Mouse (Mus musculus) heart, embryonic 16.5 days (tissue): ENCODE results near the gene Idh3g. TPM values are rescaled to one million over a fixed set of nuclear protein-coding genes. Genes with fewer than 3 reads are reported as not detected.
"Not testable (repeated sequence)": the region's sequence is repeated elsewhere in the genome, so short reads cannot be mapped to it uniquely, and the experiment has no call there.

Experiments used
- ATAC-seq: fragments of 200-750 bp; cut with Nextera tagmentation; replicated peaks from 2 replicates; pipeline ENCODE4 v1.8.0; 2017; ENCODE audit warnings: moderate number of reproducible peaks; ENCODE audit not compliant: insufficient read depth, low FRiP score; ENCODE audit errors: extremely low read depth
- H3K27ac ChIP-seq: fragments of 300-500 bp; sonication (generic); 2 replicates; pipeline ENCODE4 v1.5.1; 2014; ENCODE audit warnings: mild to moderate bottlenecking, low read length, control low read depth, moderate library complexity
- H3K27me3 ChIP-seq: fragments of 300-500 bp; sonication (generic); 2 replicates; pipeline ENCODE4 v1.6.1; 2014; ENCODE audit warnings: low read length, mixed read lengths; ENCODE audit not compliant: control insufficient read depth, insufficient read depth
- H3K36me3 ChIP-seq: fragments of 300-500 bp; sonication (generic); 2 replicates; pipeline ENCODE4 v1.6.1; 2014; ENCODE audit not compliant: control insufficient read depth, insufficient read depth
- H3K4me1 ChIP-seq: fragments of 300-500 bp; sonication (generic); 2 replicates; pipeline ENCODE4 v1.6.1; 2014; ENCODE audit warnings: low read length, mixed read lengths; ENCODE audit not compliant: control insufficient read depth, insufficient read depth
- H3K4me2 ChIP-seq: fragments of 300-500 bp; sonication (generic); 2 replicates; pipeline ENCODE4 v1.6.1; 2014; ENCODE audit warnings: low read depth, mild to moderate bottlenecking, control low read depth, low read length
- H3K4me3 ChIP-seq: fragments of 300-500 bp; sonication (generic); 2 replicates; pipeline ENCODE4 v1.5.1; 2014; ENCODE audit warnings: mild to moderate bottlenecking, control low read depth, low read length
- H3K9ac ChIP-seq: fragments of 300-500 bp; sonication (generic); 2 replicates; pipeline ENCODE4 v1.6.1; 2014; ENCODE audit warnings: low read length, control low read depth
- H3K9me3 ChIP-seq: fragments of 300-500 bp; sonication (generic); replicated peaks from 2 replicates; pipeline ENCODE4 v1.6.1; 2016; ENCODE audit warnings: low read length; ENCODE audit not compliant: control insufficient read depth
- WGBS: fragments of 180-500 bp; shearing (Covaris S2); extraction: QIAGEN DNeasy Blood & Tissue Kit; methylation state at CpG from one replicate; pipeline ENCODE4 v1.1.7; 2014; 5-methylcytosine and 5-hydroxymethylcytosine counted together
- polyA plus RNA-seq: library from polyadenylated mRNA; unstranded; fragments of >200 nt; fragmentation: Nextera tagmentation; extraction: Ambion mirVana; gene quantifications from 2 replicates; pipeline ENCODE4 v1.2.1, GENCODE M21; 2015

Idh3g gene
- polyA plus RNA-seq, 1 experiment from 2014 or later, result 569 TPM

GRCm38 (mm10) chrX:73767267-73767666 lies 19.4 kb downstream of the Idh3g start:
- Histone ChIP-seq H3K9ac (no peak overlapping the region), H3K27ac (no peak overlapping the region), H3K4me2 (no peak overlapping the region), H3K36me3 (no peaks in the 10 kb centered on the region), H3K27me3 (no peaks in the 10 kb centered on the region), H3K4me3 (no peak overlapping the region), H3K9me3 (no peaks in the 10 kb centered on the region), H3K4me1 (peaks cover 3% of the 10 kb centered on the region; the same call in 1 of the 2 replicates)
- WGBS, result 66% methylated on average over 9 of the region's 9 CpGs
- no peak for ATAC-seq

GRCm38 (mm10) chrX:73765311-73765710 lies 21.4 kb downstream of the Idh3g start:
- Histone ChIP-seq H3K4me2 (no peak overlapping the region), H3K4me3 (no peak overlapping the region), H3K4me1 (peaks cover 3% of the 10 kb centered on the region; the same call in 1 of the 2 replicates), H3K27ac (peak overlapping the region; percentile 27; the same call in 1 of the 2 replicates), H3K27me3 (no peaks in the 10 kb centered on the region), H3K9ac (no peak overlapping the region), H3K36me3 (no peaks in the 10 kb centered on the region), H3K9me3 (no peaks in the 10 kb centered on the region)
- WGBS, result 33% methylated on average over 1 of the region's 1 CpGs
- peak; percentile 73 for ATAC-seq

GRCm38 (mm10) chrX:73758611-73759290 lies 27.9 kb downstream of the Idh3g start:
- H3K27ac ChIP-seq, result no peak overlapping the region
- 0 out of 2 replicates have a peak, but pooled peaks cover 4% of the 10 kb centered on the region for H3K4me1 ChIP-seq
- no peak for ATAC-seq
- WGBS, result 78% methylated on average over 13 of the region's 13 CpGs
- no peaks in the 10 kb centered on the region for H3K36me3 ChIP-seq
- H3K4me3 ChIP-seq, result no peak overlapping the region
- no peak overlapping the region for H3K4me2 ChIP-seq
- H3K9ac ChIP-seq, result no peak overlapping the region
- no peaks in the 10 kb centered on the region for H3K9me3 ChIP-seq
- H3K27me3 ChIP-seq, result no peaks in the 10 kb centered on the region

GRCm38 (mm10) chrX:73756334-73757140 lies 30.2 kb downstream of the Idh3g start, which contains the start of gene Plxnb3:
TSS of gene Plxnb3 (plus strand) at chrX:73757090.
- H3K27me3 ChIP-seq, result no peaks in the 10 kb centered on the region
- H3K4me3 ChIP-seq, result no peak within 1 kb of the TSS
- H3K36me3 ChIP-seq, result no peaks in the 10 kb centered on the region
- 0 out of 2 replicates have a peak, but pooled peaks cover 4% of the 10 kb centered on the region for H3K4me1 ChIP-seq
- H3K9ac ChIP-seq, result no peak within 1 kb of the TSS
- no peak within 1 kb of the TSS for H3K4me2 ChIP-seq
- 75% methylated on average over 5 of the region's 5 CpGs for WGBS
- no peak for ATAC-seq
- H3K27ac ChIP-seq, result no peak within 1 kb of the TSS
- no peaks in the 10 kb centered on the region for H3K9me3 ChIP-seq

GRCm38 (mm10) chrX:73748977-73749376 lies 37.7 kb downstream of the Idh3g start:
- Histone ChIP-seq H3K27me3 (no peaks in the 10 kb centered on the region), H3K4me2 (no peak overlapping the region), H3K9ac (no peak overlapping the region), H3K27ac (no peak overlapping the region), H3K9me3 (no peaks in the 10 kb centered on the region), H3K36me3 (no peaks in the 10 kb centered on the region), H3K4me3 (no peak overlapping the region), H3K4me1 (no peaks in the 10 kb centered on the region)
- 76% methylated on average over 1 of the region's 1 CpGs for WGBS
- no peak for ATAC-seq

GRCm38 (mm10) chrX:73744774-73745481 lies 41.8 kb downstream of the Idh3g start:
- Histone ChIP-seq H3K36me3 (no peaks in the 10 kb centered on the region), H3K27me3 (no peaks in the 10 kb centered on the region), H3K9ac (no peak overlapping the region), H3K27ac (no peak overlapping the region), H3K4me2 (no peak overlapping the region), H3K4me3 (no peak overlapping the region), H3K9me3 (no peaks in the 10 kb centered on the region), H3K4me1 (no peaks in the 10 kb centered on the region)
- 46% methylated on average over 1 of the region's 1 CpGs for WGBS
- no peak for ATAC-seq

GRCm38 (mm10) chrX:73739841-73740240 lies 46.9 kb downstream of the Idh3g start:
- not testable (repeated sequence) for H3K9ac ChIP-seq
- WGBS, result 92% methylated on average over 7 of the region's 7 CpGs

GRCm38 (mm10) chrX:73739151-73739550 lies 47.5 kb downstream of the Idh3g start:
- WGBS, result 58% methylated on average over 5 of the region's 5 CpGs
- Histone ChIP-seq H3K4me3 (no peak overlapping the region), H3K9ac (no peak overlapping the region), H3K4me2 (no peak overlapping the region), H3K36me3 (no peaks in the 10 kb centered on the region), H3K27me3 (no peaks in the 10 kb centered on the region), H3K27ac (no peak overlapping the region), H3K9me3 (no peaks in the 10 kb centered on the region), H3K4me1 (no peaks in the 10 kb centered on the region)
- ATAC-seq, result no peak

More at GRCm38 (mm10) chrX:73739841-73740240, 46.9 kb downstream of the Idh3g start:
- not testable (repeated sequence) for H3K4me1 ChIP-seq, H3K27ac ChIP-seq, H3K27me3 ChIP-seq, H3K9me3 ChIP-seq, ATAC-seq, H3K4me3 ChIP-seq, H3K4me2 ChIP-seq, H3K36me3 ChIP-seq
